Mouse (Mus musculus): ENCODE measurements around the gene 4930402H24Rik.

GRCm38 (mm10) chr2:130743576-130743975 lies 162.6 kb downstream of the 4930402H24Rik start:
- TF ChIP-seq CTCF (IDR thresholded peaks at IDR 0.05; ENCODE audit: extremely low read depth, insufficient read length, insufficient replicate concordance, low read depth, low read length) (no peak), POLR2A (IDR thresholded peaks at IDR 0.05; ENCODE audit: low read depth, low read length) (no peak)
